Mouse (Mus musculus) lung, adult 2 months (tissue): Measurements from ENCODE around the gene Ppp1r35. TPM values are rescaled to one million over a fixed set of nuclear protein-coding genes. Genes with fewer than 3 reads are reported as not detected.
A peak's percentile ranks its signal among the peaks of the same experiment; 100 is the strongest.

Source experiments
- DNase-seq: peaks from one replicate; pipeline ENCODE4 v3.0.0; 2022
- H3K4me1 ChIP-seq: fragments of 200-500 bp; 2 replicates; pipeline ENCODE4 v1.6.1; 2011; ENCODE audit warnings: low read length; ENCODE audit not compliant: control insufficient read depth, insufficient read depth
- H3K4me3 ChIP-seq: fragments of 200-500 bp; replicated peaks from 2 replicates; pipeline ENCODE3; 2011; ENCODE audit warnings: low read depth, mild to moderate bottlenecking, control low read depth, low read length; ENCODE audit errors: extremely low read depth
- CTCF ChIP-seq: fragments of 200-500 bp; IDR thresholded peaks from 2 replicates; pipeline ENCODE4 v1.5.1; 2011; ENCODE audit warnings: mild to moderate bottlenecking, low read length, control low read depth; ENCODE audit not compliant: insufficient read depth
- POLR2A ChIP-seq: fragments of 200-500 bp; IDR thresholded peaks from 2 replicates; pipeline ENCODE4 v1.6.1; 2011; ENCODE audit warnings: low read depth, mild to moderate bottlenecking, control low read depth, low read length, borderline replicate concordance; ENCODE audit errors: extremely low read depth
- WGBS: fragments of 180-500 bp; shearing (Covaris S2); methylation state at CpG from one replicate; pipeline ENCODE4 v1.1.7; 2018; 5-methylcytosine and 5-hydroxymethylcytosine counted together
- polyA plus RNA-seq: library from polyadenylated mRNA; depleted of rRNA; stranded (reverse); fragments of >200 nt; gene quantifications from 2 replicates; pipeline ENCODE4 v1.2.3, GENCODE M21; 2012

Ppp1r35 gene
- polyA plus RNA-seq, 1 experiment, result 32.7 TPM

GRCm38 (mm10) chr5:137787151-137787928 is 8.7 kb downstream of the Ppp1r35 start, which contains the start of the genes Mepce and Zcwpw1:
Mepce (minus strand) TSS chr5:137787655.
Zcwpw1 (plus strand) TSS chr5:137787798.
- WGBS, result under 1% methylated on average over 48 of the region's 48 CpGs
- peak within 1 kb of the TSS; percentile 93 for H3K4me3 ChIP-seq
- TF ChIP-seq POLR2A (peak; percentile 92; the same call in 1 of the 2 replicates), CTCF (peak; percentile 71)
- H3K4me1 ChIP-seq, result peaks cover 21% of the 10 kb centered on the region
- peak; percentile 93 for DNase-seq

GRCm38 (mm10) chr5:137788171-137788570 is 9.5 kb downstream of the Ppp1r35 start:
- Histone ChIP-seq H3K4me3 (no peak overlapping the region), H3K4me1 (peaks cover 19% of the 10 kb centered on the region)
- DNase-seq, result no peak
- TF ChIP-seq POLR2A (no peak), CTCF (no peak)
- WGBS, result 71% methylated on average over 24 of the region's 24 CpGs

GRCm38 (mm10) chr5:137788946-137789531 is 10.4 kb downstream of the Ppp1r35 start:
- DNase-seq, result no peak
- WGBS, result 93% methylated on average over 2 of the region's 2 CpGs
- no peak for TF ChIP-seq POLR2A
- TF ChIP-seq CTCF, result no peak
- Histone ChIP-seq H3K4me3 (no peak overlapping the region), H3K4me1 (peaks cover 13% of the 10 kb centered on the region)

GRCm38 (mm10) chr5:137791553-137791952 is 12.9 kb downstream of the Ppp1r35 start:
- no peak for DNase-seq
- Histone ChIP-seq H3K4me3 (no peak overlapping the region), H3K4me1 (no peaks in the 10 kb centered on the region)
- TF ChIP-seq POLR2A (no peak), CTCF (no peak)

- no peak for TF ChIP-seq POLR2A
- no peak for DNase-seq
- Histone ChIP-seq H3K4me3 (no peak overlapping the region), H3K4me1 (no peaks in the 10 kb centered on the region)
- WGBS, result 67% methylated on average over 3 of the region's 3 CpGs
Observed at GRCm38 (mm10) chr5:137796606-137797005, 18.0 kb downstream of the Ppp1r35 start.

GRCm38 (mm10) chr5:137800917-137801316 is 22.3 kb downstream of the Ppp1r35 start:
- TF ChIP-seq CTCF, result no peak
- no peak for TF ChIP-seq POLR2A
- no peak for DNase-seq
- no peak overlapping the region for H3K4me3 ChIP-seq
- no peaks in the 10 kb centered on the region for H3K4me1 ChIP-seq
- WGBS, result 76% methylated on average over 3 of the region's 3 CpGs

- WGBS, result 72% methylated on average over 1 of the region's 1 CpGs
- H3K4me1 ChIP-seq, result no peaks in the 10 kb centered on the region
- no peak for TF ChIP-seq CTCF
- TF ChIP-seq POLR2A, result no peak
- no peak for DNase-seq
- no peak overlapping the region for H3K4me3 ChIP-seq
Observed at GRCm38 (mm10) chr5:137806158-137806557, 27.5 kb downstream of the Ppp1r35 start.

- TF ChIP-seq CTCF, result no peak
- TF ChIP-seq POLR2A, result no peak
- Histone ChIP-seq H3K4me3 (no peak overlapping the region), H3K4me1 (no peaks in the 10 kb centered on the region)
- WGBS, result 90% methylated on average over 5 of the region's 5 CpGs
- no peak for DNase-seq
Observed at GRCm38 (mm10) chr5:137808316-137808715, 29.7 kb downstream of the Ppp1r35 start.

- H3K4me1 ChIP-seq, result no peaks in the 10 kb centered on the region
- H3K4me3 ChIP-seq, result no peak overlapping the region
- DNase-seq, result no peak
- WGBS, result 24% methylated on average over 4 of the region's 4 CpGs
- TF ChIP-seq POLR2A, result no peak
- TF ChIP-seq CTCF, result no peak
Observed at GRCm38 (mm10) chr5:137817466-137818222, 39.0 kb downstream of the Ppp1r35 start.
